Mouse (Mus musculus): ENCODE measurements around the gene Lmln. TPM values are rescaled to one million over a fixed set of nuclear protein-coding genes. Genes with fewer than 3 reads are reported as not detected.
"Not testable (repeated sequence)": the region's sequence is repeated elsewhere in the genome, so short reads cannot be mapped to it uniquely, and the experiment has no call there.

The Lmln gene
- total RNA-seq, 1 experiment from 2014 or later, result 2.1 TPM

DNA sequence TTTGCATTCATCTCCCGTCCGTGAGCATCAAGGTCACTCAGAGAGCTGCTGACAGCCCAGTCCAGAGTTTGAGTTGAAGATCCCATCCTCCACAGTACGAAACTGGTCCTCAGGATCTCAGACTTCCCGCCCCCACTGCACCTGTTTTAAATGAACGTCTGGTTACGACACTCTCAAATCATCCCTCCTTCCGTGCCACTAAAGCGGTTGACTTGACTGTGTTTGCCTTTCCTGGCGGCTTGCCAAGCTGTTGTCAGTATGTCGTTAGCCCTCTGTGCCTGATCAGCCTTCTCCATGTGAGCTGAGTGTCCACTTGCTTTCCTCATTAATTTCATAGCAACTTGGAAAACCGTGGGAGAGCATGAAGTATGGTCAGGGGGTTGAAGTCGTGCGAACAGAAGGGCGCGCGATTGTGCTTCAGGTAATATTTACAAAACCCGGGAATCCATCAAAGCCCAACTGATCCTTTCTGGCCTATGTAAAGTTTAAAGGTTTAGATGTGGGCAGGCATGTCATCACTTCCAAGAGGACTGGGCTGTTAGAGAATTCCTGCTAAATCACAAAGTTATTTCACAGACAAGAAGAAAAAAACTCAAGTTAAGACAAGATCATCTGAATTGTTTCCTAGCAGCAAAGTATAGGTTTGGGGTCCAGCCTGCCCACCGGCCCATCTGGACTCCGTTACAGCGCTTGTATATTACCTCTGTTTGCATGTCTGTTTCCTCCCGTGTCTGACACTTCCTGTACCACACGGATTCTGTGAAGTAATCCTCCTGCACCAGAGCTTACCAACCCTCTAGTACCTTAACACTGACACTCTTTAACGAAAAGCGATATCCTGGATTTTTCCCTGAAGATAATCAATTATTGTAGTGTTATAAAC is 61.9 kb downstream of the Lmln start:
- ATAC-seq (replicated peaks; ENCODE audit: low read depth, poor library complexity, severe bottlenecking), result peak; percentile 52

GRCm38 (mm10) chr16:33127052-33127451 is 64.7 kb downstream of the Lmln start:
- no peak for ATAC-seq (replicated peaks; ENCODE audit: low read depth, poor library complexity, severe bottlenecking)

- peak; percentile 73 for ATAC-seq (replicated peaks; ENCODE audit: low read depth, poor library complexity, severe bottlenecking)
Measured at GRCm38 (mm10) chr16:33130731-33131130, 68.4 kb downstream of the Lmln start.

- ATAC-seq (replicated peaks; ENCODE audit: low read depth, poor library complexity, severe bottlenecking), result no peak
Measured at GRCm38 (mm10) chr16:33133186-33133585, 70.9 kb downstream of the Lmln start.

GRCm38 (mm10) chr16:33135167-33135566 is 72.8 kb downstream of the Lmln start:
- no peak for ATAC-seq (replicated peaks; ENCODE audit: low read depth, poor library complexity, severe bottlenecking)

DNA sequence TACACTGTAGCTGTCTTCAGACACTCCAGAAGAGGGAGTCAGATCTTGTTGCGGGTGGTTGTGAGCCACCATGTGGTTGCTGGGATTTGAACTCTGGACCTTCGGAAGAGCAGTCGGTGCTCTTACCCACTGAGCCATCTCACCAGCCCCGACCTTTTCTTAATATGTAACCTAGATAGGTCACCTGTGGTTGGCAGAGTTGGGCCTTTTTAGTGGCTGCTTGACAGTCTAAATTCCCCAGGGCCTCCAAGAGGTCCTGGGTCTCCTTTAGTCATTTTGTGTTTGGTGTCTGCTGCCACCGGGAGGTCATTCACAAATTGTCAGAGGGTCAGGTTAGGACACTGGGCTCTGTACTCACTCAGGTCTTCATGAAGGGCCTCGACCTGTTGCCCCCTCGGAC is 76.7 kb downstream of the Lmln start:
- ATAC-seq (replicated peaks; ENCODE audit: low read depth, poor library complexity, severe bottlenecking), result not testable (repeated sequence)

- ATAC-seq (replicated peaks; ENCODE audit: low read depth, poor library complexity, severe bottlenecking), result no peak
Measured at GRCm38 (mm10) chr16:33141758-33142280, 79.5 kb downstream of the Lmln start.

- ATAC-seq (replicated peaks; ENCODE audit: low read depth, poor library complexity, severe bottlenecking), result no peak
Measured at GRCm38 (mm10) chr16:33143452-33143851, 81.1 kb downstream of the Lmln start.

GRCm38 (mm10) chr16:33146185-33146584 is 83.9 kb downstream of the Lmln start:
- no peak for ATAC-seq (replicated peaks; ENCODE audit: low read depth, poor library complexity, severe bottlenecking)

- ATAC-seq (replicated peaks; ENCODE audit: low read depth, poor library complexity, severe bottlenecking), result no peak
Measured at GRCm38 (mm10) chr16:33148135-33148534, 85.8 kb downstream of the Lmln start.

DNA sequence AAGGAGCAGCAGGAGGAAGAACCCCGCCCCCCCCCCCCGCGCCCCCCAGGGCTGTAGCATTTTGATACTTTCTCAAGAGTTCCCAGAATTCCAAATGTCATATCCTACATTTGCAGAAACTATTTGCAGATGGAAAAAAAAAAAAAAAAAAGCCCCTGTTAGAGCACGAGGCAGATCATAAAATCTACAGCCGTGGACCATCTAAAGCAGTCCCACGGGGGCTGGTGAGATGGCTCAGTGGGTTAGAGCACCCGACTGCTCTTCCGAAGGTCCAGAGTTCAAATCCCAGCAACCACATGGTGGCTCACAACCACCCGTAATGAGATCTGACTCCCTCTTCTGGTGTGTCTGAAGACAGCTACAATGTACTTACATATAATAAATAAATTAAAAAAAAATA is 88.6 kb downstream of the Lmln start:
- ATAC-seq (replicated peaks; ENCODE audit: low read depth, poor library complexity, severe bottlenecking), result not testable (repeated sequence)

- 0 out of 2 replicates have a peak, but pooled peaks have one; percentile 29 for ATAC-seq (replicated peaks; ENCODE audit: low read depth, poor library complexity, severe bottlenecking)
Measured at GRCm38 (mm10) chr16:33151558-33151957, 89.2 kb downstream of the Lmln start.

DNA sequence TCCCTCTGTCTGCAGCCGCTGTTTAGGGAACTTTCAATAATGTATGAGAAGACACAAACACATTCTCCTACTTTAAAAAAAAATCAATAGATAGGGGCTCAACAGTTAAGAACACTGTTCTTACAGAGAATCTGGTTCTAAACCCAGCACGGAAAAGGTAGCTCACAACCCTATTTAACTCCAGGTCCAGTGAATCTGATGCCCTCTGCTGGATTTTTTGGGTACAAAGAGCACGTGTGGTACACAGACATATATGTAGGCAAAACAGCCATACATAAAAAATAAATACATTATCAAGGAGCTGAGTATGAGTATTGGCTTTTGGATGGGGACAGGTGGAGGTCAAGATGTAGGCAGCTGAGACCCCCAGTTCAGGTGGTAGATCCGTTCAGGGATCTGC is 92.7 kb downstream of the Lmln start:
- ATAC-seq (replicated peaks; ENCODE audit: low read depth, poor library complexity, severe bottlenecking), result peak; percentile 45; the same call in 1 of the 2 replicates

DNA sequence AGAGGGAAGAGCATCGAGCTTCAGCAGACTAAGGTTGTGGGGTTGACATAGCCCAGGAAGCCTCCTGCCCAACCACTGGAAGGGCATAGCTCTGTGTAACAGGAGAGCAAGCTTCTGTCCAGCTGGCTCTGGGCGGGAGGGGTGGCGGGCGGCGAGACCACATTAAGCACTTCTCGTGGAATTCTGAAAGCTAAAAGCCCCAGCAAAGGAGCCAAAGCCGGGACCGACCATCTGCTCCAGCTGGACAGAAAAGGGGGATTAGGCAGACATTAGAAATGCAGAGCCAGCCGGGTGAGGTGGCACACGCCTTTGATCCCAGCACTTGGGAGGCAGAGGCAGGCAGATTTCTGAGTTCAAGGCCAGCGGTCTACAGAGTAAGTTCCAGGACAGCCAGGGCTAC is 95.7 kb downstream of the Lmln start:
- no peak for ATAC-seq (replicated peaks; ENCODE audit: low read depth, poor library complexity, severe bottlenecking)

GRCm38 (mm10) chr16:33158590-33159071 is 96.3 kb downstream of the Lmln start:
- peak; percentile 77 for ATAC-seq (replicated peaks; ENCODE audit: low read depth, poor library complexity, severe bottlenecking)

DNA sequence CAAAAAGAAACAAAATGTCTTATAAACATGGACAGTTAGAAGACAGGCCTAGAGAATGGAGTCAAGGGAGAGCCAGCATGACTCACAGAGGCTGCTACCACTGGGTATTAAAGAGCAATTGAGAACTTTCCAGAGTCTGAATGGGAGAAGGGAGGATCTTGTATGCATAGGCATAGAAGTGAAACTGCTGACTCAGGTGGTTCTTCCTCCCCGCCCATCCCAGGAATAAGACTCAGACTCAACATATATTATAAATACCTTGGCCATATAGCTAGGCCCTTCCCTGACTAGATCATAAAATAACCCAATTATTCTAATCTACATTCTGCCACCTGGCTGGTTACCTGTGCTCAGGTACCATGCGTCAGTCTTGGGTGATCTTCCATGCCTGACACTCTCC is 97.0 kb downstream of the Lmln start:
- ATAC-seq (replicated peaks; ENCODE audit: low read depth, poor library complexity, severe bottlenecking), result no peak

GRCm38 (mm10) chr16:33163330-33164090 is 101.2 kb downstream of the Lmln start:
- ATAC-seq (replicated peaks; ENCODE audit: low read depth, poor library complexity, severe bottlenecking), result no peak

DNA sequence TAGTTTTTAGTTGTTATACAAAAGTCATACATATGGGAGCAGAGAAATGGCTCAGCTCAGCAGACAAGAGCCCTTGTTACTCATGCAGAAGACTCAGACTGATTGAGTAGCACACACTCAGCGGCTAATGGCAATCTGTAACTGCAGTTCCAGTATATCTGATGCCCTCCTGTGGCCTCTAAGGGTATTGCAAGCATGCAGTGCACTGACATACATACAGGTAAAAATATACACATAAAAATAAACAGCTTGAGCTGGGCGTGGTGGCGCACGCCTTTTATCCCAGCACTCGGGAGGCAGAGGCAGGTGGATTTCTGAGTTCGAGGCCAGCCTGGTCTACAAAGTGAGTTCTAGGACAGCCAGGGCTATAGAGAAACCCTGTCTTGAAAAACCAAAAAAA is 104.0 kb downstream of the Lmln start:
- peak; percentile 79 for ATAC-seq (replicated peaks; ENCODE audit: low read depth, poor library complexity, severe bottlenecking)

DNA sequence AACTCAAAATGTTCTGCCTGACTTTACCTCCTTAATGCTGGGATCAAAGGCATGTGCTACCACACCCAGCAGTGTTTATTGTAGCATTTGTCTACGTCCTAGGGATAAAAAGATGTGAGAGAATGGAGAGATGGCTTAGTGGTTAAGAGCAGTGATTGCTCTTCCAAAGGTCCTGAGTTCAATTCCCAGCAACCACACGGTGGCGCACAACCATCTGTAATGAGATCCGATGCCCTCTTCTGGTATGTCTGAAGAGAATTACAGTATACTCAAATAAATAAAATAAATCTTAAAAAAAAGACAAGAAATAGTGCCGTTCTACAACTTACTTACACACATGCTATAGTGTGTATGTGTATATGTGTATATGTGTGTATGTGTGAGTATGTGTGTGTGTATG is 105.2 kb downstream of the Lmln start:
- ATAC-seq (replicated peaks; ENCODE audit: low read depth, poor library complexity, severe bottlenecking), result no peak

GRCm38 (mm10) chr16:33169471-33170034 is 107.2 kb downstream of the Lmln start:
- no peak for ATAC-seq (replicated peaks; ENCODE audit: low read depth, poor library complexity, severe bottlenecking)
